Mouse (Mus musculus) heart, embryonic 13.5 days (tissue): ENCODE measurements around the gene Tent2. TPM values are rescaled to one million over a fixed set of nuclear protein-coding genes. Genes with fewer than 3 reads are reported as not detected.
A peak's percentile ranks its signal among the peaks of the same experiment; 100 is the strongest.

Source experiments
- ATAC-seq: fragments of 200-750 bp; cut with Nextera tagmentation; 2 replicates; pipeline ENCODE4 v1.8.0; 2017; ENCODE audit warnings: moderate TSS enrichment; ENCODE audit not compliant: insufficient number of reproducible peaks, low FRiP score, low TSS enrichment; ENCODE audit errors: extremely low read depth
- H3K27ac ChIP-seq: fragments of 300-500 bp; sonication (generic); replicated peaks from 2 replicates; pipeline ENCODE4 v1.5.1; 2015; ENCODE audit warnings: moderate library complexity, mild to moderate bottlenecking, inconsistent platforms
- H3K27me3 ChIP-seq: fragments of 300-500 bp; sonication (generic); replicated peaks from 2 replicates; pipeline ENCODE4 v1.6.1; 2015; ENCODE audit warnings: mild to moderate bottlenecking, inconsistent platforms
- H3K36me3 ChIP-seq: fragments of 300-500 bp; sonication (generic); 2 replicates; pipeline ENCODE4 v1.6.1; 2015; ENCODE audit warnings: mild to moderate bottlenecking, inconsistent platforms
- H3K4me1 ChIP-seq: fragments of 300-500 bp; sonication (generic); 2 replicates; pipeline ENCODE4 v1.6.1; 2015; ENCODE audit warnings: inconsistent platforms
- H3K4me2 ChIP-seq: fragments of 300-500 bp; sonication (generic); 2 replicates; pipeline ENCODE4 v1.6.1; 2015; ENCODE audit warnings: inconsistent platforms, mild to moderate bottlenecking, moderate library complexity
- H3K4me3 ChIP-seq: fragments of 300-500 bp; sonication (generic); 2 replicates; pipeline ENCODE4 v1.5.1; 2015; ENCODE audit warnings: moderate library complexity, mild to moderate bottlenecking, inconsistent platforms
- H3K9ac ChIP-seq: fragments of 300-500 bp; sonication (generic); 2 replicates; pipeline ENCODE4 v1.6.1; 2015; ENCODE audit warnings: inconsistent platforms, mild to moderate bottlenecking, moderate library complexity
- H3K9me3 ChIP-seq: fragments of 300-500 bp; sonication (generic); 2 replicates; pipeline ENCODE4 v1.6.1; 2016; ENCODE audit warnings: inconsistent platforms
- WGBS: fragments of 180-500 bp; shearing (Covaris S2); methylation state at CpG from one replicate; pipeline ENCODE4 v1.1.7; 2015; ENCODE audit warnings: mixed read lengths; 5-methylcytosine and 5-hydroxymethylcytosine counted together
- polyA plus RNA-seq: library from polyadenylated mRNA; unstranded; fragments of >200 nt; fragmentation: Nextera tagmentation; extraction: Ambion mirVana; gene quantifications from 2 replicates; pipeline ENCODE4 v1.2.1, GENCODE M21; 2015

Gene Tent2
- polyA plus RNA-seq, 1 experiment from 2014 or later, result 40.2 TPM

GRCm38 (mm10) chr13:93138059-93138458, 54.1 kb downstream of the Tent2 start:
- no peak overlapping the region for H3K9ac ChIP-seq
- 50% methylated on average over 1 of the region's 1 CpGs for WGBS

DNA sequence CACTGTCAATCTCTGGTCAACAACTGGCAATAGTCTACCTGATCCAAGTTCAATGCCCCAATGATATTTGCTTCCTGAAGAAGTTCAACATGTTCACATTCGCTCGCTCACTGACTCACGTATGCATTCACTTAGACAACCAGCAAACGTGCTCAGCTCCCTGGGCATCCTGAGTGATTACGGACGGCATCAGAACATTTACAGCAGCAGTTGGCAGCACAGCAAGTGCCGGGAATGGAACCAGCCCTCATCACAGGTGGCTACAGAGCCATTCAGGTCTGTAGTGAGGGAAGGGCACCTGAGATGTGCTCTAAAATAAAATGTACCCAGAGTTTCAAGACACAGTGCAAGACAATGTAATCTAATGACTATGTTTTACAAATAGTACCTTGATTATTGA, 55.1 kb downstream of the Tent2 start:
- Histone ChIP-seq H3K27me3 (no peaks in the 10 kb centered on the region), H3K27ac (peak overlapping the region; percentile 86), H3K9ac (no peak overlapping the region), H3K4me2 (no peak overlapping the region), H3K4me3 (no peak overlapping the region), H3K9me3 (no peaks in the 10 kb centered on the region), H3K4me1 (peaks cover 42% of the 10 kb centered on the region), H3K36me3 (0 out of 2 replicates have a peak, but pooled peaks cover 5% of the 10 kb centered on the region)
- no peak for ATAC-seq
- WGBS, result 75% methylated on average over 7 of the region's 7 CpGs

More at GRCm38 (mm10) chr13:93138059-93138458, 54.1 kb downstream of the Tent2 start:
- no peak overlapping the region for H3K4me3 ChIP-seq
- no peaks in the 10 kb centered on the region for H3K9me3 ChIP-seq
- H3K36me3 ChIP-seq, result 0 out of 2 replicates have a peak, but pooled peaks cover 8% of the 10 kb centered on the region
- H3K27ac ChIP-seq, result peak overlapping the region; percentile 86
- H3K4me1 ChIP-seq, result peaks cover 51% of the 10 kb centered on the region
- ATAC-seq, result no peak; the same call in 1 of the 2 replicates
- H3K27me3 ChIP-seq, result no peaks in the 10 kb centered on the region
- H3K4me2 ChIP-seq, result peak overlapping the region; percentile 32

- no peaks in the 10 kb centered on the region for H3K9me3 ChIP-seq
- H3K27ac ChIP-seq, result 0 out of 2 replicates have a peak overlapping the region, but pooled peaks have one; percentile 86
- H3K4me2 ChIP-seq, result no peak overlapping the region
- H3K27me3 ChIP-seq, result no peaks in the 10 kb centered on the region
- peaks cover 38% of the 10 kb centered on the region for H3K4me1 ChIP-seq
- H3K4me3 ChIP-seq, result no peak overlapping the region
- 77% methylated on average over 1 of the region's 1 CpGs for WGBS
- H3K9ac ChIP-seq, result no peak overlapping the region
- no peak for ATAC-seq
- 0 out of 2 replicates have a peak, but pooled peaks cover 2% of the 10 kb centered on the region for H3K36me3 ChIP-seq
These were observed 55.9 kb downstream of the Tent2 start for GRCm38 (mm10) chr13:93136251-93136650.

DNA sequence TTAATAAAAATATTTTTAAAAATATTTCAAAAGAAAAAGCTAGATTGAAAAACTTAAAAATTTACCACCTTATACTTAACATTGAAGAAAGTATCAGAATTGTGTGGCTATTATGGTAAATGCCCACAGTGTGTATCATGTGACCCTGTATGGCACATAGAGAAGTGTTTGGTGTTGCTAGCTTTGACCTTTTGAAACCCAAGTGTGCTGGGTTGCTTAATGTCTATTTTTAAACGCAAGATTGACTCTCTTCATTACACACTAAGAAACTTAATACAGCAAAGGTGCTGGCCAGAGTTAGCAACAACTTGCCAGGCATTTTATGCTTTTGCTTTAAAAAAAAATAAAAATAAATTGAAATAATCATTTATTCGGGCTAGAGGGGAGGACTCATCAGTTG, 56.7 kb downstream of the Tent2 start:
- ATAC-seq, result no peak
- Histone ChIP-seq H3K4me1 (peaks cover 43% of the 10 kb centered on the region), H3K4me3 (no peak overlapping the region), H3K27me3 (no peaks in the 10 kb centered on the region), H3K9ac (no peak overlapping the region), H3K9me3 (no peaks in the 10 kb centered on the region), H3K36me3 (0 out of 2 replicates have a peak, but pooled peaks cover 2% of the 10 kb centered on the region), H3K27ac (no peak overlapping the region), H3K4me2 (no peak overlapping the region)
- 69% methylated on average over 2 of the region's 2 CpGs for WGBS

DNA sequence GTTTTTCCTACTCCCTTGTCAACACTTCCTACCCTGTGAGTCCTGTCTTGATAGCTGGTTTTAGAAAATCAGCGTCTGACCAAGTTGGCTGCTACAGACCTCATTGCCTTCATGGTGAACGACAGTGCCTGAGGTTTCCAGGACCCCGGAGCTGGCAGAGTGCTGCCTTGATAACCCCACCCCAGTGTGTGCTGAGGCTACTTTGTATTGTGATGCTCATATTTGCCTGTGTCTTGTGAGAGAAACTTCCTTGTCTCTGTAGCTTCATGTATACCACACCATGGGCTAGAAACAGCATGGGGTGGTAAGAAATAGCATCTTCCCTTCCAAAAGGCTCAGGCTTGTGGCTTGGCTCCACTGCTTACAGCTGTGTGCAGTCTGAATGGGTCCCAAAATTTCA, 61.5 kb downstream of the Tent2 start:
- Histone ChIP-seq H3K4me1 (peaks cover 20% of the 10 kb centered on the region), H3K4me3 (no peak overlapping the region), H3K4me2 (no peak overlapping the region), H3K36me3 (0 out of 2 replicates have a peak, but pooled peaks cover 2% of the 10 kb centered on the region), H3K27ac (no peak overlapping the region), H3K9ac (no peak overlapping the region), H3K27me3 (no peaks in the 10 kb centered on the region), H3K9me3 (no peaks in the 10 kb centered on the region)
- 27% methylated on average over 3 of the region's 3 CpGs for WGBS
- no peak for ATAC-seq

GRCm38 (mm10) chr13:93128961-93129360, 63.2 kb downstream of the Tent2 start:
- no peak for ATAC-seq
- Histone ChIP-seq H3K9me3 (peaks cover 4% of the 10 kb centered on the region; the same call in 1 of the 2 replicates), H3K36me3 (0 out of 2 replicates have a peak, but pooled peaks cover 2% of the 10 kb centered on the region), H3K27ac (no peak overlapping the region), H3K4me1 (peaks cover 17% of the 10 kb centered on the region), H3K27me3 (no peaks in the 10 kb centered on the region), H3K4me3 (no peak overlapping the region), H3K4me2 (no peak overlapping the region), H3K9ac (no peak overlapping the region)
- 73% methylated on average over 5 of the region's 5 CpGs for WGBS

- Histone ChIP-seq H3K27ac (no peak overlapping the region), H3K9ac (no peak overlapping the region), H3K27me3 (no peaks in the 10 kb centered on the region), H3K4me3 (no peak overlapping the region), H3K9me3 (peaks cover 4% of the 10 kb centered on the region; the same call in 1 of the 2 replicates), H3K4me2 (no peak overlapping the region), H3K36me3 (no peaks in the 10 kb centered on the region), H3K4me1 (peaks cover 17% of the 10 kb centered on the region)
- 68% methylated on average over 8 of the region's 8 CpGs for WGBS
- ATAC-seq, result no peak
These were observed 63.9 kb downstream of the Tent2 start for GRCm38 (mm10) chr13:93128111-93128860.

DNA sequence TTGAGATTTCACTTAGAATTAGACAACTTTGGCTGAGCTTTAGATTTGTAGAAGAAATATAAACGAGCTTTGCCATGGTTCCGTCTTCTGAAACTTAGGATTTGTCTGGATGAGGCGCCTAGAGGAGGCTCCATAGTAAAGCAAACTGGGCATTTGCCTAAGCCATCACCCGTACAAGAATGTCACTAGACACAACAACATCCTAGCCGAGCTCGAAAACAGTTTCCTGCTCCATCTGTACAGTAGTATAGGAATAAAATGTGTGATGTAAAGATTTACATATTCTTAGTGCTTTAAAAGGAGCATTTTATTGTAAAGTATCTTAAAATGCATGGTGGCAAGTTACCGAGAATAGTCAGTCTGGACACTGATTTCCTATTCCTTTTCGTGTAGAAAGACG, 69.9 kb downstream of the Tent2 start:
- Histone ChIP-seq H3K27ac (no peak overlapping the region), H3K4me1 (no peaks in the 10 kb centered on the region), H3K9me3 (peaks cover 4% of the 10 kb centered on the region; the same call in 1 of the 2 replicates), H3K4me3 (no peak overlapping the region), H3K9ac (no peak overlapping the region), H3K36me3 (no peaks in the 10 kb centered on the region), H3K4me2 (no peak overlapping the region), H3K27me3 (no peaks in the 10 kb centered on the region)
- WGBS, result 84% methylated on average over 9 of the region's 9 CpGs
- no peak for ATAC-seq

DNA sequence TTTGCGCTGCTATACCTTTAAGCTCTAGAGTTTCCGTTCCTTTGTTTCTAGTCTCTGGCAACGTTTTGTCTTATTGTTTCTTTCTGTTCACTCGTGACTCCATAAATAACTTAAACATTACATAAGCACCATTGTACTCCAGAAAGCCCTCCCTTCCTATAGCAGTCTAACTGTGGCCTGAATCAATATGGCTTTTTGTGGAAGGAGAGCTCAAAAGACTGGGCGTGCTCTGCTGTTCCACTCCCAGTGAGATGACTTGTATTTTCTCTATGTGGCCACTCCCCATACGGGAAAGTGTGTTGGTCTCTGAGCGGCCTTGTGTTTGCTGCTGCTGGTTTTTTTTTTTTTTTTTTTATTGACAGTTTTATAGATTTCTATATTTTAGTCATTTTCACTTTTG, 74.9 kb downstream of the Tent2 start:
- Histone ChIP-seq H3K4me1 (no peaks in the 10 kb centered on the region), H3K4me2 (no peak overlapping the region), H3K9ac (no peak overlapping the region), H3K27ac (0 out of 2 replicates have a peak overlapping the region, but pooled peaks have one; percentile 6), H3K4me3 (no peak overlapping the region), H3K36me3 (no peaks in the 10 kb centered on the region), H3K9me3 (no peaks in the 10 kb centered on the region), H3K27me3 (no peaks in the 10 kb centered on the region)
- WGBS, result 69% methylated on average over 7 of the region's 7 CpGs
- no peak for ATAC-seq

DNA sequence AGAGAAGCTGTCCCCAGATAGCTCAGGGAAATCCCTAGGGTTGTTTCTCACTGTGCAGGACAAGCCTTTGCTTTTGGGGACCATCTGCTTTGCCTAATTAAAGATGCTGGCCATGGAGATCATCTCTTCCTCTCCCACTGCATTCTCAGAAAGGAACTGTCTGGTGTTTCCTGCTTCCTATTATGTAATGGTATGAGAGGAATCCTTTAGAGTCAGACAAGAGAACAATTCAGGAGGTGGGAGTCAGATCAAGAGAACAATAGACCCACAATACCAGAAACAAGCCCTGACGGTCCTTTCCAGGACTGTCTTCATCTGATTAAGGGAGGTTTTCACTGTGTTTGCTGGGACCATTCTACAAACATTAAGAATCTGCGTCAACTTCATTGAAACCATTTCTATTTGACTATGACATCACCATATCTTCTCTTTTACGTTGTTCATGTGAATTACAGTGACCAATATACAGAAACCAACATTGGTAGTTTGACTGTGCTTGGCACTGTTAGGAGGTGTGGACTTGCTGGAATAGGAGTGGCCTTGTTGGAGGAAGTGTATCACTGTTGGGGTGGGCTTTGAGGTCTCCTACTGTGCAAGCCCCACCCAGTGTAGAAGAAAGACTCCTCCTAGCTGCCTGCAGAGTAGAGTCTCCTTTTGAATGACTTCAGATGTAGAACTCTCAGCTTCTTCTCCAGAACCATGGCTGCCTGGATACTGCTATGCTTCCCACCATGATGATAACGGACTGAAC, 89.7 kb downstream of the Tent2 start:
- no peak for ATAC-seq
- no peaks in the 10 kb centered on the region for H3K4me1 ChIP-seq
- WGBS, result 75% methylated on average over 4 of the region's 4 CpGs

DNA sequence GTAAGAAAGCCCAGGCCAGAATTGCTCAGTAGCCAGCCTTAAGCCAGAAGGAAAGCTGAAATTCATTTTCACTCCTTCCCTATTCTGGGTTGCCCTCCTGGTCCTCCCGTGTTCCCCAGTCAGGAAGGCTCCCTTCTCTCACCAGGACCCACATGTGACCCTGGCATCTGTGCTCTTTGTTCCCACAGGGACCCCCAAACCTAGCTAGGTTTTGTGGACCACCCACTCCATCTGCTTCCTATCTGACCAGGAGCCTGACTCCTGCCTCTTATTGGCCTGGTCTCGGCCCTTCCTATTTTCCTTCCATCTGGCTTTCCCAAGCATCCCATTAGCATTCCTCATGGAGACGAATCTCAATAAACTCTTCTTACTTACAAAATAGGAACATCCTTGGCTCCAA, 93.6 kb downstream of the Tent2 start:
- Histone ChIP-seq H3K9ac (no peak overlapping the region), H3K9me3 (no peaks in the 10 kb centered on the region), H3K27ac (no peak overlapping the region), H3K4me2 (no peak overlapping the region), H3K4me3 (no peak overlapping the region), H3K4me1 (peaks cover 12% of the 10 kb centered on the region), H3K27me3 (no peaks in the 10 kb centered on the region), H3K36me3 (peaks cover 29% of the 10 kb centered on the region)
- 77% methylated on average over 3 of the region's 3 CpGs for WGBS
- no peak for ATAC-seq

More for the DNA sequence above, 89.7 kb downstream of the Tent2 start:
- H3K9ac ChIP-seq, result no peak overlapping the region
- no peaks in the 10 kb centered on the region for H3K27me3 ChIP-seq
- peaks cover 8% of the 10 kb centered on the region; the same call in 1 of the 2 replicates for H3K36me3 ChIP-seq
- H3K27ac ChIP-seq, result no peak overlapping the region
- no peaks in the 10 kb centered on the region for H3K9me3 ChIP-seq
- no peak overlapping the region for H3K4me3 ChIP-seq
- no peak overlapping the region for H3K4me2 ChIP-seq
